Mouse (Mus musculus) cortical plate, adult 2 months (tissue): ENCODE results near the gene Pcca. TPM values are rescaled to one million over a fixed set of nuclear protein-coding genes. Genes with fewer than 3 reads are reported as not detected.

Experiments
- H3K27ac ChIP-seq: fragments of 200-500 bp; 2 replicates; pipeline ENCODE4 v1.5.1; 2012; ENCODE audit warnings: low read length, control low read depth, inconsistent platforms; ENCODE audit not compliant: insufficient read depth
- H3K4me1 ChIP-seq: fragments of 200-500 bp; 2 replicates; pipeline ENCODE4 v1.6.1; 2011; ENCODE audit warnings: low read length; ENCODE audit not compliant: control insufficient read depth, insufficient read depth
- H3K4me3 ChIP-seq: fragments of 200-500 bp; 2 replicates; pipeline ENCODE4 v1.5.1; 2011; ENCODE audit warnings: mild to moderate bottlenecking, low read length, control low read depth; ENCODE audit not compliant: insufficient read depth
- CTCF ChIP-seq: fragments of 200-500 bp; IDR thresholded peaks from 2 replicates; pipeline ENCODE4 v1.5.1; 2011; ENCODE audit warnings: mild to moderate bottlenecking, control low read depth, low read length; ENCODE audit not compliant: insufficient read depth; ENCODE audit errors: extremely low read depth
- POLR2A ChIP-seq: fragments of 200-500 bp; IDR thresholded peaks from 2 replicates; pipeline ENCODE4 v1.6.1; 2011; ENCODE audit warnings: mild to moderate bottlenecking, low read length, control low read depth; ENCODE audit not compliant: insufficient read depth; ENCODE audit errors: extremely low read depth
- polyA plus RNA-seq: library from polyadenylated mRNA; depleted of rRNA; stranded (reverse); fragments of >200 nt; gene quantifications from 2 replicates; pipeline ENCODE4 v1.2.3, GENCODE M21; 2012

Gene Pcca
- polyA plus RNA-seq, 1 experiment: 34.9 TPM

DNA sequence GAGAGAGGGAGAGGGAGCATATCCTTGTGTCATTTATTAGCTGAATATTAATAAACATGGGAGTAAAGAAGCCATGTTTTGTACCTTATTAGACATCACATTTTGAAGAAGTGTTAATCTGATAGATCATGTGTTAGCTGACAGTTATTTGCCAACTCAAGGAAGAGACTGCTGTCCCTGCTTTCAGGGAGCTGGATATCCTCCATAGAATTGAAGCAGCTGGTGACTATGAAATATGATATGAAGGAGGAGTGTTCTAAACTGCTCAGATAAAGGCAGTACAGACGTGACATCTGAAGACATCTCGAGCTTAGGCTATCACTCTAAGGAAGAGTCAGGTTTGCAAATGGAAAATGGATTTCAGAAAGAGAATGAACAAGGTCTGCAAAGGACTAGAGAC, 289.7 kb downstream of the Pcca start:
- Histone ChIP-seq H3K4me1 (no peaks in the 10 kb centered on the region), H3K27ac (no peak overlapping the region), H3K4me3 (no peak overlapping the region)
- no peak for TF ChIP-seq POLR2A
- no peak for TF ChIP-seq CTCF

DNA sequence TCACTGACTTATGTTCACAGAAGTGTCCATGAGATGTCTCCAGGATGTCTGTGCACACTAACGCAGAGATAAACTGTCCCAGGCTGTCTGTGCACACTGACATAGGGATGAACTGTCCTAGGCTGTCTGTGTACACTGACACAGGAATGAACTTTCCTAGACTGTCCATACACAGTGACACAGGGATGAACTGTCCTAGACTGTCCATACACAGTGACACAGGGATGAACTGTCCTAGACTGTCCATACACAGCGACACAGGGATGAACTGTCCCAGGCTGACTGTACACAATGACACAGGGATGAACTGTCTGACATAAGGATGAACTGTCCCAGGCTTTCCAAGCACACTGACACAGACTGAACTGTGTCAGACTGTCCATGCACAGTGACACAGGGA, 291.3 kb downstream of the Pcca start:
- H3K4me1 ChIP-seq: no peaks in the 10 kb centered on the region
- TF ChIP-seq CTCF: no peak
- TF ChIP-seq POLR2A: no peak
- no peak overlapping the region for H3K27ac ChIP-seq
- H3K4me3 ChIP-seq: no peak overlapping the region

DNA sequence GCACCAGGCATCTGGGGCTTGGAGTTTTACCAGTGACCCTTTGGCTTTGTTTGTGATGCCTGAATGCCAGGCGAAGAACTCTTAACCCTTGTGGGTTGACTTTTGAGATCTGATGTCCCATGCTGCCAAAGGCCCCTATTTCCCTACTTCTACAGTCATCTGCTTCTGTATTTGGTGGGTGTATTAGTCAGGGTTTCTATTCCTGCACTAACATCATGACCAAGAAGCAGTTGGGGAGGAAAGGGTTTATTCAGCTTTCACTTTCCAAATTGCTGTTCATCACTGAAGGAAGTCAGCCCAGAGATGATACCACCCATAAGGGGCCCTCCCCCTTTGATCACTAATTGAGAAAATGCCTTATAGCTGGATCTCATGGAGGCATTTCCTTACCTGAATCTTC, 296.3 kb downstream of the Pcca start:
- Histone ChIP-seq H3K27ac (no peak overlapping the region), H3K4me1 (no peaks in the 10 kb centered on the region), H3K4me3 (no peak overlapping the region)
- TF ChIP-seq CTCF (no peak), POLR2A (no peak)

DNA sequence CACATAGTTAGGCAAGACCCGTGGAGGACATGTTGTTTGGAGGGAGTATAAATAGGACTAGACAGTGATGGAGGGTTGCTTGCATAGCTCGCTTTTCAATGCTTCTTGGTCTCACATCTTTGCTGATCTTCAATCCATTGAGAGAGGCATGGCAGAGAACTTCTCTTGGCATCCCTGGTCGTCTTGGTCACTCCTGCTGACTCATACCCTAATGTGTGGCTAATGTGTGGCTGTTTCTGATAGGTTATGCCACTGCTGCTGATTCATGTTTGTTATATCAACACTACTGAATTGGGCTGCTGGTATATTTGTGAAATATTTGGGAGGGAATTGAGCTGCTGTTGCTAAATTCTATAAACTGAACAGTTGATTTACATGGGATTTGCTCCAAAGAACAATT, 299.5 kb downstream of the Pcca start:
- Histone ChIP-seq H3K27ac (no peak overlapping the region), H3K4me3 (no peak overlapping the region), H3K4me1 (no peaks in the 10 kb centered on the region; the same call in 1 of the 2 replicates)
- no peak for TF ChIP-seq CTCF
- TF ChIP-seq POLR2A: no peak

DNA sequence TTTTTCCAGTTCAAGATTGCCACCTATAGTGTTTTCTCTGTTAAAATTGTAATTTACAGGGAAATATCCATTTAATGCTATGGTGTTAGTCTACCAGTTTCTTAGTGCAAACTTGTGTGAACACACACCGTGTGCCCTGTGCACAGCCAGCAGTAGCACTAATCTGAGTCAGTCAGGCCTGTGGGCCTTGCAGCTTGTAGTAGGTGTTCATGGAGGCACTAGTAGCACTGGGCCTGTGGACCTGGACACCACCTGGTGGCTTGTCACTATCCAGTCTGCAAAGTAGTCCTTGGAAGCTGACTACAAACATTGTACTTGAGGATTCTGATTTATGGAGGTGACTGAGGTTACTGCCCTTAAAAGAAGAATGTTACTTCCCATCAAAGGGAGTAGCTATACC, 300.6 kb downstream of the Pcca start:
- TF ChIP-seq POLR2A: no peak
- Histone ChIP-seq H3K4me1 (peaks cover 2% of the 10 kb centered on the region; the same call in 1 of the 2 replicates), H3K4me3 (no peak overlapping the region), H3K27ac (no peak overlapping the region)

DNA sequence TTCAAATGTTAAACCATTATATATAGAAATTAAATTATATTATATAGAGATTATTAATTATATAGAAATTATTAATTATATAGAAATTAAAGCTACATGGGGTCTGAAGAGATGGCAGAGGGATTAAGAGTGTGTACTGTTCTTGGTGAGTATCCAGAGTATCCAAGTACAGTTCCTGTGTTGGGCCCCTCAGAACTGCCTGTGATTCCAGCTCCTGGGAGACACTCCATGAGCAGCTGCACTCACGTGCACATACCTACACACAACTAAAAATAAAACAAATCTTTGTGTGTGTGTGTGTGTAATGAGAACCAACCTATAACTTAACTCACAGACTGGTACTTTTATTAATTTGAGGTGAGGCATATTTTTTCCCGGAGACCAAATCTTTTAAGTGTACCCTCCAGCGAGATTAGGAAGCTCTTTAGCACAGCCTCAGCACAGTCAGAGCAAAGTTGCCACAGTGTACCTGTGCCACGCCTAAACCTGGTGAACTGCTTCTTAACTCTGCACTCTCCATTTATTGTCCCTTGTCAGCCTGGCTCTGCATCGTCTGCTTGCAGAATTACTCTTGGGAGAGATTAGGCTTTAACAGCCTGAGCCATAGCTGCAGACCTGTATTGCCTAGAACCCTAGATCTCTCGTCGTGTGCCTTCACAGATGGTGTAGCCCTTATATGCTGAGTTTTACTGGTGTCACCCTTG, 301.5 kb downstream of the Pcca start:
- no peak overlapping the region for H3K4me3 ChIP-seq
- H3K27ac ChIP-seq: no peak overlapping the region
- H3K4me1 ChIP-seq: peaks cover 2% of the 10 kb centered on the region; the same call in 1 of the 2 replicates
- no peak for TF ChIP-seq POLR2A
- no peak for TF ChIP-seq CTCF

DNA sequence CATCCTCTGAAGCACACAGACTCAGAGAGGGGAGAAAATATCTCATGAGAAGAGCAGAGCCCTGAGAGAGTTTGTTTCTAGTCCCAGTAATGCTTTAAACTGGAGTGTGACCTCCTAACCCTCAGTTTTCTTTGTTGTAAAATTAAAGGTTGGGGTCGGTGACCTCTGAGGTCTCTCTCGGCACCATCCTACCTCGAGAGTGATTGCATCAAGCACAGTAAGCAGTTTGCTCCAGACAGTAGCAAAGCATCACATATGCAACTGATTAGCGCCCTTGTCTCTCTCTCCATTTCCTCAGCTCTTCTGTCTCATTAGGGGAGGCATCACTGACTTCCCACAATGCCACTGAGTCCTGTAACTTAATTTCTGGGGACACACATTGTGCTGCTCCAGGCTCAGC, 302.1 kb downstream of the Pcca start:
- no peak overlapping the region for H3K27ac ChIP-seq
- no peak overlapping the region for H3K4me3 ChIP-seq
- TF ChIP-seq POLR2A: no peak
- no peak for TF ChIP-seq CTCF
- H3K4me1 ChIP-seq: peaks cover 2% of the 10 kb centered on the region; the same call in 1 of the 2 replicates

DNA sequence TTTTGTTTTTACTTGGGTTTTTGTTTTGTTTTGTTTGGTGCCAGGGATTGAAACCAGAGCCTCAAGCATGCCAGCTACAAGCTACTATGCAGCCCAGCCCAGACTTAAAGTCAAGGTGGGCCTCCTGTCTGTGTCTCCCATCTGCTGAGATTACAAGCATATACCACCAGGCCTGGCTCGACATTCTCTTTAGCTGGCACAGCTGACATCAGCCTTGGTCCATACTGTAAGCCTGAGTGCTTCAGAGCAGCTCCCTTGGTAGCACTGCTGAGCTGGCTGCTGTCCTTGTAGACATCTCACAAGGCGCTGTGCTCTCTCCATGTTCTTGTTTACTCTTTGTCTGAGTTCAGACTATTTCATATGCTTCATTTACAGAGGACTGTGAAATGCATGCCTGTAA, 302.9 kb downstream of the Pcca start:
- peaks cover 2% of the 10 kb centered on the region; the same call in 1 of the 2 replicates for H3K4me1 ChIP-seq
- H3K4me3 ChIP-seq: no peak overlapping the region
- no peak for TF ChIP-seq CTCF
- no peak for TF ChIP-seq POLR2A
- no peak overlapping the region for H3K27ac ChIP-seq

DNA sequence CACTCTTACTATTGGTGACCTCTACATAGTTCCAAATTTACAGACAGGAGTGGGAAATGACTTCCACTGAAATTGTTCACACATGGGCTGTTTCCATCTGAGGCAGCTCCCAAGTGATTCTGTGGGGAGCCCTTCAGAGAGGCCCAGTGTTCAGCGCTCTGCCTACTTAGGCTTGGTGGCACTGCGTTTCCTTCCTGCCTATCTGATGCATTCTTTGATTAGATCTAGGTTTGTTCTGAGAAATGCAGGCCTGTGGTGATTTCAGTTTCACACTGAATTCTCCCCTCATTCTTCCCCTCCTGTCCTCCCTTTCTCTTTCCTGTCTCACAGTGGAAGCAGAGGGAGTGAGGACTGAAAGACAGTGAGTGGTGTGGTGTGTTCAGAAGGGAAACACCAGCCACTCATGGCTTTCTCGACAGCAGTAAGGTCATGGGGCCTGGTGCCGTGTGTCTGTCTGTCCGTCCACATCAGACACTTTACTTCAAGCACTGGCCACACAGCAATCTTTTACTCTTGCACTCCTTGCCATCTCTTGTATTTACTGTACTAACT, 318.5 kb downstream of the Pcca start:
- Histone ChIP-seq H3K4me1 (no peaks in the 10 kb centered on the region), H3K4me3 (no peak overlapping the region), H3K27ac (no peak overlapping the region)
- TF ChIP-seq POLR2A: no peak
- no peak for TF ChIP-seq CTCF

DNA sequence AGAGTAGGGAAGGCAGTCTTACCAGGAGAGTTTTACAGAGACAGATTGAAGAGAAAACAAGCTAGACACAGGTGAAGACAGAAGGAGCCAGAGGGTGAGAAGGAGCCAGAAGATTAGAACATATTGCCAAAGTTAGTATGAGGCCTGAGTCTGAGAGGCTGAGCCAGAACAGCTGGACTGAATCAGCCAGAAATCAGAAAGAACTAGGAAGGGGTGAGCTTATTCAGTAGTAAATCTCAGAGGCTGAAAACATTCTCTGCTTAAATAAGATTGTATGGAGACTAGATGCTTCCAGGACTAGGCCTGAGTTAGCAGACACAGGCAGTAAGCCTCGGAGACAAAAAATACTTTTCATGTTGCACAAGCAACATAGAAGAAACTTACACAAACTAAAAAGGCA, 325.7 kb downstream of the Pcca start:
- Histone ChIP-seq H3K4me3 (no peak overlapping the region), H3K4me1 (peaks cover 1% of the 10 kb centered on the region; the same call in 1 of the 2 replicates), H3K27ac (no peak overlapping the region)
- TF ChIP-seq POLR2A: no peak
- no peak for TF ChIP-seq CTCF

DNA sequence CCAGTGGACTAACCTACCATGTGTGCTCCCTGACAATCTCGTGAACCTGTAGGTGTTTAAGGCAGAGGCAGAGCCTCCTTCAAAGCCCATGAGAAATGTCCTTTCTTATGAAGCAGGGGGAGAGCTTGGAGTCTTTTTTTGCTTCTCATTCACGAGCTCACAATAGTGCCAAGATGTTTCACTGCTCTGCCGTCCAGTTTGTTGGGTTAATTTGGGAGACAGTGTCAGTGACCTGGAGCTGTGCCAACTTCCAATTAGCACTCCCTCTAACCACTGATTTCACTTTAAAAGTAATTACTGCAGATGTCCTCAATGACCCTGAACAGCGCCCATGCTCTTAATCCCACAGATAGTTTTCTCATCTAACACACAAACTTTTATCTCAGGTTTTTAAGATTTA, 328.5 kb downstream of the Pcca start:
- Histone ChIP-seq H3K27ac (no peak overlapping the region), H3K4me3 (no peak overlapping the region), H3K4me1 (peaks cover 1% of the 10 kb centered on the region; the same call in 1 of the 2 replicates)
- TF ChIP-seq POLR2A (no peak), CTCF (no peak)
